Mouse (Mus musculus) kidney, adult 2 months (tissue): ENCODE results near the gene Nbl1.

Experiments
- CTCF ChIP-seq: fragments of 200-500 bp; conservative IDR thresholded peaks from 2 replicates; pipeline ENCODE4 v1.5.1; 2011; ENCODE audit warnings: low read depth, mild to moderate bottlenecking, control low read depth, low read length, moderate library complexity, mixed read lengths; ENCODE audit not compliant: insufficient read depth, insufficient read length
- POLR2A ChIP-seq: fragments of 200-500 bp; IDR thresholded peaks from one replicate; pipeline ENCODE4 v1.6.1; 2011; ENCODE audit warnings: low read depth, low read length, control low read depth

DNA sequence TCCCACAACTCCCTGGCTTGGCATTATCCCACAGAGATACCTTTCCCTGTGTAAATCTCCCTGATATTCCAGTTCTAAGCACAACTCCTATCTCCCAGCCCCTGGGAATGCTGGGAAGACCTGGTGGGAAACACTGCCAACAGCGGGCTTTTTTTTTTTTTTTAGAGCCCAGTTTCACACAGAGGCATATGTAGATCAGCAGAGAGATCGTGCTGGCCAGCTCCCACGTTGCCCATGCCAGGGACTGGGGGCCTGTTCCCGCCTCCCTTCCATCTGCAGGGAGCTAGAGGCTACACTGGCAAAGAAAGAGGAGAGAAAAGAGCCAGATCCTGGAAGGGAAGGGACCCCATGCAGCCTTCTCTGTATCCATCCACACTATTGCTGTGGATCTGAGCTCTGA is 24.5 kb downstream of the Nbl1 start:
- TF ChIP-seq POLR2A (no peak), CTCF (no peak)
